In the genomic region with DNA sequence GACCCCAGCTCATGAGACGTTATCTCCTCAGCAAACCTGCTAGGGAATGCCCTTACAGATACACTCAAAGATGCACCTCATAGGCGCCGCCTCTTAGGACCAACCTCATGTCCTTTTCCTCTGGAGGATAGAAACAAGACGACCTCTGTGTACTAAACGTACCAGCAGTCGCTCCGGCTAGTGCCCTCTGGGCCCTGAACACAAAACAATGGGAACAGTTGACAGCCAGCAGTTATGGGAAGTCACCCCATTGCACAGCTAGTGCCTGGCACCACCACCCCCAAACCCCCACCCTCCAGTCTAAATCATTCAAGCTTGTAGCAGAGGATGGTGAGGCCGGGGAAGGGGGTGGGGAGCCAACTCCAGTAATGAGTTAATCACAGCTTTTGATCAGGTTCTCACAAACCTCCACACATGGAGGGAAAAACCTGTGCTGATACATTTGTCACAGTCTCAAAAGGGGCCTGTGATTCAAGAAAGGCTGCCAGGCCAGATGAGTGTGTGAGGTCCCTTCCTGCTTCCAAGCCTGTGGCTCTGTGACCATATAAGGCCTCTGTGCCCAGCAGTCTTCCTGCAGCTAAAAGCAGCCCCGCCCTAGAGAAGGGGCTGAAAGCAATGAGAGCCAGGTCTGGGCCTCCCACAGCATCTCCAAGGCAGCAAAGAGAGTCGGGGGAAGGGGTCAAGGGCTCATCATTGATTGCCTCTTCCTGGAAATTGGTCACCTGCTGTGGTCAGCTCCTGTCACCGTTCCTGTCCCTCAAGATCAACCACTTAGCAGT, we compare ENCODE assay signal across 10 mouse cellular contexts.
DNase-seq lines count a peak whose midpoint lies in the region; ATAC-seq lines count a peak whose summit lies in the region.
"Had no signal": no experiment of that assay in that cellular context is flagged by ENCODE, and none has a peak within 500 bp of the region (broad histone marks: within the 10 kb centered on the region; RNA-seq: fewer than 3 reads in every experiment).

No protein-coding gene starts in this region.

- 0 out of 2 replicates have a peak, but pooled peaks have one; percentile 18 for ATAC-seq in forebrain, embryonic 15.5 days (replicated peaks)

- H3K27me3 ChIP-seq in forebrain, embryonic 15.5 days: no peaks in the 10 kb centered on the region

- H3K36me3 ChIP-seq in forebrain, embryonic 15.5 days: no peaks in the 10 kb centered on the region; the same call in 1 of the 2 replicates

- H3K9me3 ChIP-seq in forebrain, embryonic 15.5 days: no peaks in the 10 kb centered on the region

- no peak overlapping the region for H3K9ac ChIP-seq in forebrain, embryonic 15.5 days (replicated peaks)

- no peak overlapping the region for H3K4me2 ChIP-seq in forebrain, embryonic 15.5 days (replicated peaks)

- DNase-seq in cerebellum, adult 9-11 months: peak; percentile 44
- no peak for DNase-seq in cerebellum, postnatal 36 days
- DNase-seq in 3T3-L1 (ENCODE audit: low read depth, low spot score): peak; percentile 79
- peak; percentile 25 to 32 for DNase-seq in lung, postnatal 4 days
- no peak for DNase-seq in adrenal gland, adult (ENCODE audit: inconsistent age in 2 of 2, low spot score in 1 of 2)
- DNase-seq in kidney, adult 18-20 months: no peak
- DNase-seq in spleen, postnatal 14 days (ENCODE audit: low spot score in 2 of 2): no peak
- DNase-seq: gastrocnemius, postnatal 36 days; right cerebral cortex, postnatal 25 days had no signal

- WGBS in forebrain, embryonic 15.5 days: 57% methylated on average over 11 of the region's 11 CpGs

- peaks cover 9% of the 10 kb centered on the region for H3K4me1 ChIP-seq in forebrain, embryonic 15.5 days

- 0 out of 2 replicates have a peak overlapping the region, but pooled peaks have one; percentile 15 for H3K27ac ChIP-seq in forebrain, embryonic 15.5 days (replicated peaks)

- no peak overlapping the region for H3K4me3 ChIP-seq in forebrain, embryonic 15.5 days

Comparison
In these comparisons a context has a peak if more than half of its experiments do, and no peak if none do; other contexts are left out.
1. DNase-seq: peak in cerebellum, adult 9-11 months (single experiment), 3T3-L1 (single experiment) and lung, postnatal 4 days (2 of 2); none in cerebellum, postnatal 36 days (0 of 2), adrenal gland, adult (0 of 2), kidney, adult 18-20 months (single experiment) and spleen, postnatal 14 days (0 of 2).